Mouse (Mus musculus): ENCODE results near the gene Gm5039. TPM values are rescaled to one million over a fixed set of nuclear protein-coding genes. Genes with fewer than 3 reads are reported as not detected.
"Not testable (repeated sequence)": the region's sequence is repeated elsewhere in the genome, so short reads cannot be mapped to it uniquely, and the experiment has no call there.

The Gm5039 gene
- polyA plus RNA-seq (2012; rRNA removed), result not detected in 2 replicates
- not detected in 2 replicates for polyA plus RNA-seq (2014; fragmentation: Nextera tagmentation; extraction: Ambion mirVana)

DNA sequence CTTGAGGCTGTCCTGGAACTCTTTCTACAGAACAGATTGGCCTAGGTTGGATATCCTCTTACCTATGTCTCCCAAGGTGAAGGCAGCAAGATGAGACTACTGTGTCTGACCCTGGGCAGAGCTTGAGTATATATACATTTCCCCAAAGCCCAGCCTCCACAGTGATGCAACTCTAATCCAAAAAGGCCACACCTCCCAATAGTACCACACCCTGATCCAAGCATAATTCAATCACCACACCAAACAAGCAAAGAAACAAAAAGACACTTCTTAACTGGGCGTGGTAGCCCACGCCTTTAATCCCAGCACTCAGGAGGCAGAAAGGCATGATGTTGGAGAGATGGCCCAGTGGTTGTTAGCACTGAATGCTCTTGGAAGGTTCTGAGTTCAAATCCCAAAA, at the start of gene Gm5039:
Gene Gm5039, minus strand, starts transcription at position 101 of the 400 bp plus-strand sequence.
- not testable (repeated sequence) for H3K4me3 ChIP-seq (replicated peaks; ENCODE audit: low read length); H3K27ac ChIP-seq (replicated peaks; ENCODE audit: low read depth, low read length); H3K9me3 ChIP-seq (ENCODE audit: control insufficient read depth, low read length); DNase-seq (ENCODE audit: low spot score); H3K4me2 ChIP-seq (replicated peaks; ENCODE audit: low read depth, low read length, severe bottlenecking); H3K4me1 ChIP-seq (ENCODE audit: control insufficient read depth, insufficient read depth, low read length); H3K36me3 ChIP-seq (ENCODE audit: control insufficient read depth, insufficient read depth, low read length); H3K9ac ChIP-seq (ENCODE audit: low read depth, low read length, severe bottlenecking); ATAC-seq (ENCODE audit: low FRiP score, low read depth); H3K27me3 ChIP-seq (ENCODE audit: control insufficient read depth, insufficient read depth, low read length)
- 98% methylated on average over 2 of the region's 2 CpGs for WGBS

DNA sequence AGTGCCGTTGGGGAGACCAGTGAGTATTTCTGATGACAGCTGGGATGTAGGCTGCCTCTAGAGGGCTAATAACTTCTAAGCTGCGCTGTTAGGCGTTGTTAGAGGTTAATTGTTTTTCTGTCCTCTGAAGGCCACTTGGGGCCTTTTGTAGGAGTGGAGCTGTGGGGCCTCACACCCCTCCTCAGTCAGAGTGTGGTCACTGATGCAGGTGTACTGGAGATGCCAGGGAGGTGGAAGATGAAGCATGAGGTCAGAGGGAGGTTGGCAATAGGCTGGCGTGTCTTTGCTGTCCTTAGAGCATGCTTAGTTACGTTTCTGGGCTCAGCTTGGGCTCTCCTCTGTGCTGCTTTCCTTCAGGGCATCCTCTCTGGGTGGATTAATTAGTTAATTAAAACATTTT, 48.2 kb upstream of the Gm5039 start:
- WGBS, result 64% methylated on average over 5 of the region's 5 CpGs
- no peaks in the 10 kb centered on the region for H3K27me3 ChIP-seq (ENCODE audit: control insufficient read depth, insufficient read depth, low read length)
- no peaks in the 10 kb centered on the region for H3K4me1 ChIP-seq (ENCODE audit: control insufficient read depth, insufficient read depth, low read length)

DNA sequence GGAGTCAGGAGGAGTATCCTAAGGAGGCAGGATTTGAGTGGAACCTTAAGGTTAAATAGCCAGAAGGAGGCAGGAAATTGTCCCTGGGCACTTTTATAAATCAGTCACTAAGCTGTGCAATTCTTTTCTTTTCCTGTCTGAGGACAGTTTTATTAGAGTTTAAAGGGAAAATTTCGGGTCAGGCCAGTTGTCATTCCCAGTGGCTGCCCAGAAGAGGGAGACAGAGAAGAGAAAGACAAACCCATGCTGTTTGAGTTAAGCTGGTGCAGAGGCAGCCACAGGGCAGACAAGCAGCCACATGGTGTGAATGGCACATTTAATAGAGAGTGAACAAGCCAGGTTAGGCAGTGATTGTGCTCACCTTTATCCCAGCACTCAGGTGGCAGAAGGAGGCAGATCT, 46.5 kb upstream of the Gm5039 start:
- H3K9me3 ChIP-seq (ENCODE audit: control insufficient read depth, low read length); DNase-seq (ENCODE audit: low spot score); H3K27me3 ChIP-seq (ENCODE audit: control insufficient read depth, insufficient read depth, low read length); H3K4me2 ChIP-seq (replicated peaks; ENCODE audit: low read depth, low read length, severe bottlenecking); ATAC-seq (ENCODE audit: low FRiP score, low read depth); H3K27ac ChIP-seq (replicated peaks; ENCODE audit: low read depth, low read length); H3K4me1 ChIP-seq (ENCODE audit: control insufficient read depth, insufficient read depth, low read length); H3K9ac ChIP-seq (ENCODE audit: low read depth, low read length, severe bottlenecking); H3K4me3 ChIP-seq (replicated peaks; ENCODE audit: low read length): not testable (repeated sequence)
- H3K36me3 ChIP-seq (ENCODE audit: control insufficient read depth, insufficient read depth, low read length), result peaks cover 11% of the 10 kb centered on the region; the same call in 1 of the 2 replicates
- 0% methylated on average over 1 of the region's 1 CpGs for WGBS

More for the DNA sequence above, 48.2 kb upstream of the Gm5039 start:
- Histone ChIP-seq H3K4me3 (replicated peaks; ENCODE audit: low read length) (no peak overlapping the region), H3K4me2 (replicated peaks; ENCODE audit: low read depth, low read length, severe bottlenecking) (no peak overlapping the region), H3K36me3 (ENCODE audit: control insufficient read depth, insufficient read depth, low read length) (peaks cover 11% of the 10 kb centered on the region; the same call in 1 of the 2 replicates), H3K9ac (ENCODE audit: low read depth, low read length, severe bottlenecking) (no peak overlapping the region), H3K27ac (replicated peaks; ENCODE audit: low read depth, low read length) (no peak overlapping the region), H3K9me3 (ENCODE audit: control insufficient read depth, low read length) (no peaks in the 10 kb centered on the region)
- no peak for TF ChIP-seq POLR2A (IDR thresholded peaks at IDR 0.05; ENCODE audit: borderline replicate concordance, extremely low read depth, insufficient read depth, insufficient read length)
- no peak for DNase-seq (ENCODE audit: low spot score)
- no peak for ATAC-seq (ENCODE audit: low FRiP score, low read depth)

DNA sequence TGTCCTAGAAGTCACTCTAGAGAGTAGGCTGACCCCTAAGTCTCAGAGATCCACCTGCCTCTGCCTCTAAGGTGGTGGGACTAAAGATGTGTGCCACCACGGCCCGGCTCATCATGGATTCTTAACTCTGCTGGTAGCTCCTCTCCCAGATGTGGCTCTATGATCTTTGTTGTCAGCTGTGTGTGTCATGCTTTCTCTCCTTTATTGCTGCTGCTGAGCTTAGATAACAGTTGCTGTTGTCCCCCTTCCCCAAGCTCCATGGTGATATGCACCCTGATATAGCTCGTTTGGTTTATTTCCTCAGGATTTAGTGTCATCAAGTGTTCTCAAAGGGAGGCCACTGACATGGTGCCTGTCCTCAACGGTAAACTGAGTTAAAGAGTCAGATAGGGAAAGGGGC, 45.9 kb upstream of the Gm5039 start:
- not testable (repeated sequence) for ATAC-seq (ENCODE audit: low FRiP score, low read depth); H3K4me2 ChIP-seq (replicated peaks; ENCODE audit: low read depth, low read length, severe bottlenecking); H3K9me3 ChIP-seq (ENCODE audit: control insufficient read depth, low read length); H3K4me1 ChIP-seq (ENCODE audit: control insufficient read depth, insufficient read depth, low read length); H3K9ac ChIP-seq (ENCODE audit: low read depth, low read length, severe bottlenecking); H3K27ac ChIP-seq (replicated peaks; ENCODE audit: low read depth, low read length); H3K4me3 ChIP-seq (replicated peaks; ENCODE audit: low read length); H3K27me3 ChIP-seq (ENCODE audit: control insufficient read depth, insufficient read depth, low read length); DNase-seq (ENCODE audit: low spot score)
- 73% methylated on average over 4 of the region's 4 CpGs for WGBS
- H3K36me3 ChIP-seq (ENCODE audit: control insufficient read depth, insufficient read depth, low read length), result peaks cover 11% of the 10 kb centered on the region; the same call in 1 of the 2 replicates

DNA sequence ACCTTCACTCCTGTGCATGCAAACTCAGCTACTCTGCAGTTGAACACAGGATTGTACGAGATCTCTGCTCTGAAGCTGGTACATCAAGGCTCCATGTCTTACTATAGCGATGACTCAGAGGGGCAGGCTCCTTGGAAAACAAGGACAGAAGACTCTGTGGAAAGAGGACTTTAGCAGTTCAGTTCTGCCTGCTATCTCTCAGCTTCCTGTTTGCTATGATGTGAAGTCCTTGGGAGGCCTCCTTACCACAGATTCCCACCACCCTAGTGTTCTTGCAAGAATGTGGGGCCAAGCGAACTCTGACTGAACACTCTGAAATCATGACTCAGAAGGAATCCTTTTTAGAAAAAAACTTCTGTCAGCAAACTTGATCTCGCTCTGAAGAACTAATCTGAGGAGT, 44.8 kb upstream of the Gm5039 start:
- Histone ChIP-seq H3K9ac (ENCODE audit: low read depth, low read length, severe bottlenecking) (no peak overlapping the region), H3K4me1 (ENCODE audit: control insufficient read depth, insufficient read depth, low read length) (no peaks in the 10 kb centered on the region), H3K36me3 (ENCODE audit: control insufficient read depth, insufficient read depth, low read length) (peaks cover 11% of the 10 kb centered on the region; the same call in 1 of the 2 replicates), H3K4me3 (replicated peaks; ENCODE audit: low read length) (no peak overlapping the region), H3K27me3 (ENCODE audit: control insufficient read depth, insufficient read depth, low read length) (no peaks in the 10 kb centered on the region), H3K27ac (replicated peaks; ENCODE audit: low read depth, low read length) (no peak overlapping the region), H3K4me2 (replicated peaks; ENCODE audit: low read depth, low read length, severe bottlenecking) (no peak overlapping the region), H3K9me3 (ENCODE audit: control insufficient read depth, low read length) (no peaks in the 10 kb centered on the region)
- WGBS, result 78% methylated on average over 4 of the region's 4 CpGs
- TF ChIP-seq POLR2A (IDR thresholded peaks at IDR 0.05; ENCODE audit: borderline replicate concordance, extremely low read depth, insufficient read depth, insufficient read length), result no peak
- DNase-seq (ENCODE audit: low spot score), result no peak
- ATAC-seq (ENCODE audit: low FRiP score, low read depth), result no peak

DNA sequence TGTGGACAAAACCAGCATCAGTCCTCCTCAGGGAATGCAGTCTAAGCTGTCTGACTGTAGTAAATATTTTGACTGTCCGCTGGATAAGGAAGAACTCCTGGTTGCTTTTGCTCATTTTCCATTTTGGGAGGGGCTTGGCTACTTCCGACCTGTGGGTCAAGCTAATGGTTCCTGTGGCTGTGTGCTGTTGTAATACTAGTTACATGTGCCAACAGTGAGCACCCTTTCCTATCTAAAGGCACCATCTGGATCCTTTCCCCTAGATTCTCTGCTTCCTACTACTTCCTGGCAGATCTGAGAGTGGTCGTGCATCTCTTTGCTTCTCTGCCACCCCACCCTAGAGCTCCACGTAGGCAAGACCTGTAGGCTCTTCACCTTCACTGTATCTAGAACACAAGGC, 43.8 kb upstream of the Gm5039 start:
- no peak overlapping the region for H3K4me3 ChIP-seq (replicated peaks; ENCODE audit: low read length)
- no peaks in the 10 kb centered on the region for H3K4me1 ChIP-seq (ENCODE audit: control insufficient read depth, insufficient read depth, low read length)
- 85% methylated on average over 4 of the region's 4 CpGs for WGBS
- no peak for TF ChIP-seq POLR2A (IDR thresholded peaks at IDR 0.05; ENCODE audit: borderline replicate concordance, extremely low read depth, insufficient read depth, insufficient read length)
- no peak overlapping the region for H3K4me2 ChIP-seq (replicated peaks; ENCODE audit: low read depth, low read length, severe bottlenecking)
- H3K27ac ChIP-seq (replicated peaks; ENCODE audit: low read depth, low read length), result no peak overlapping the region
- H3K9ac ChIP-seq (ENCODE audit: low read depth, low read length, severe bottlenecking), result no peak overlapping the region
- ATAC-seq (ENCODE audit: low FRiP score, low read depth) (no peak), DNase-seq (ENCODE audit: low spot score) (no peak)
- peaks cover 9% of the 10 kb centered on the region; the same call in 1 of the 2 replicates for H3K36me3 ChIP-seq (ENCODE audit: control insufficient read depth, insufficient read depth, low read length)
- no peaks in the 10 kb centered on the region for H3K27me3 ChIP-seq (ENCODE audit: control insufficient read depth, insufficient read depth, low read length)
- no peaks in the 10 kb centered on the region for H3K9me3 ChIP-seq (ENCODE audit: control insufficient read depth, low read length)

All from limb, embryonic 14.5 days (tissue).